Mouse (Mus musculus): ENCODE data around the gene Zfp92. TPM values are rescaled to one million over a fixed set of nuclear protein-coding genes. Genes with fewer than 3 reads are reported as not detected.

The Zfp92 gene
- polyA plus RNA-seq, 1 experiment from 2014 or later: 0.21 TPM

- Histone ChIP-seq H3K4me3 (ENCODE audit: low read depth, low read length) (no peak overlapping the region), H3K4me2 (replicated peaks; ENCODE audit: low read depth) (no peak overlapping the region), H3K9ac (ENCODE audit: low read depth, low read length) (no peak overlapping the region), H3K4me1 (replicated peaks; ENCODE audit: control insufficient read depth, insufficient read depth, low read length) (no peaks in the 10 kb centered on the region), H3K27ac (ENCODE audit: low read depth, low read length) (no peak overlapping the region; the same call in 1 of the 2 replicates), H3K36me3 (ENCODE audit: control insufficient read depth, insufficient read depth) (no peaks in the 10 kb centered on the region), H3K27me3 (replicated peaks; ENCODE audit: control insufficient read depth, insufficient read depth, low read length) (no peaks in the 10 kb centered on the region), H3K9me3 (ENCODE audit: control insufficient read depth) (no peaks in the 10 kb centered on the region)
- WGBS: 40% methylated on average over 1 of the region's 1 CpGs
- no peak for ATAC-seq
- no peak for TF ChIP-seq CTCF (IDR thresholded peaks at IDR 0.05; ENCODE audit: low read depth)
Observed at GRCm38 (mm10) chrX:73468752-73469151, 57.9 kb downstream of the Zfp92 start.

DNA sequence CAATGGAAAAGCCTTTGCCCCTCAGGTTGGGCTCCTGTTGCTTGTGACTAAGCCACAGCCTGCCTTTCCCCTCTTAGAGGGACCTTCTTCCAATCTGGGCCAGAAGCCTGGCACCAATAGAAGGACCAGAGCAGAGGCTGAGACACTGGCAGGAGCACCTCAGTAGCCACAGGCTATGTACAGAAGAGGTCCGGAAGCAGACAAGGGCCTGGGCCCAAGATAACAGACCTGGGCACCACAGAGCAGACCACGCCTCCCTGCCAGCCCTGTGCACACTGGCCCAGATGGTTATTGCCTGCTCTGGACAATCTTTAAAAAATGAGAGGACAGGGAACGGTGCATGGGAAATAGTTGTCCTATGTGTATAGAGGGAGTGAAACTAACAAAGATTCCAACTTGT lies 60.9 kb downstream of the Zfp92 start:
- no peak for TF ChIP-seq CTCF (IDR thresholded peaks at IDR 0.05; ENCODE audit: low read depth)
- Histone ChIP-seq H3K9me3 (ENCODE audit: control insufficient read depth) (no peaks in the 10 kb centered on the region), H3K9ac (ENCODE audit: low read depth, low read length) (no peak overlapping the region), H3K27me3 (replicated peaks; ENCODE audit: control insufficient read depth, insufficient read depth, low read length) (no peaks in the 10 kb centered on the region), H3K36me3 (ENCODE audit: control insufficient read depth, insufficient read depth) (no peaks in the 10 kb centered on the region), H3K27ac (ENCODE audit: low read depth, low read length) (no peak overlapping the region), H3K4me2 (replicated peaks; ENCODE audit: low read depth) (no peak overlapping the region), H3K4me3 (ENCODE audit: low read depth, low read length) (no peak overlapping the region), H3K4me1 (replicated peaks; ENCODE audit: control insufficient read depth, insufficient read depth, low read length) (no peaks in the 10 kb centered on the region)
- WGBS: 81% methylated on average over 3 of the region's 3 CpGs
- ATAC-seq: no peak

DNA sequence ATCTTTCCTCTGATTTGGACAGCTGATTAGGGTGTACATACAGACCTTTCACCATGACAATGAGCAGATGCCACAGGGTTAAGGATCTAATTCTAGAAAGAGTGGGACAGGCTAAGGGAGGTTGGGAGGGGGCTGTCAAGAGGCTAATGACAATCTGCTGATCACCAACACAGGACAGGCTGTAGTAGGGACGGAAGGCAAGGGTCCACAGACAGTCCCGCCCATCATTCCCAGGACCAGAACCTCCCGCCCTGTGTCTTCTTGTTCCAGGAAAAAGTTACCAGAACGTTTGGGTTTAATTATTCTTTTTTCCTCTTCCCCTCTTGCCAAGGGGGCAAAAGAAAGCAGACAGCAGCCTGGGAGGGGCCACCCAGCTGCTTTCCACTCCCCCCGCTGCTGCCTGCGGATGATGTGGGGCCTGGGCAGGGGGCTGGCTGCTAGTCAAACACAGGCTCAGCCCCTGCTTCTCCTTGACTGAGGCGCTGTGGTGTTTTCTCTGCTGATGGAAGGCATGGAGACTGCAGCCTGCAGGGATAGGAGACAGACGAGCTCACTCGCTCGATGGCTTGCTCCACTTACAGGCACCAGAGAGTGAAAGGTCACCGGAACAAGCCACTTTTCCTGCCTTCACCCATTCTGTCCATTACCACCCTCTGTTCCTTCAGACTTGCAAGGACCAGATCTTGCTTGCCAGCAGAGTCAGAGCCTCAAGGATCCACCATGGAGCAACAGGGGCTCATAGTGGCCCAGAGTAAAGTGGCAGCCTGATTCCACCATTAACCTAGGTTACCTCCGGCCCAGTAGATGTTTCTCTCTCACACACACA lies 63.7 kb downstream of the Zfp92 start:
- H3K9ac ChIP-seq (ENCODE audit: low read depth, low read length): no peak overlapping the region
- ATAC-seq: no peak
- TF ChIP-seq CTCF (IDR thresholded peaks at IDR 0.05; ENCODE audit: low read depth): no peak
- no peak overlapping the region for H3K27ac ChIP-seq (ENCODE audit: low read depth, low read length)
- 54% methylated on average over 12 of the region's 12 CpGs for WGBS
- H3K4me2 ChIP-seq (replicated peaks; ENCODE audit: low read depth): no peak overlapping the region
- no peaks in the 10 kb centered on the region for H3K4me1 ChIP-seq (replicated peaks; ENCODE audit: control insufficient read depth, insufficient read depth, low read length)
- no peaks in the 10 kb centered on the region for H3K9me3 ChIP-seq (ENCODE audit: control insufficient read depth)
- no peaks in the 10 kb centered on the region for H3K27me3 ChIP-seq (replicated peaks; ENCODE audit: control insufficient read depth, insufficient read depth, low read length)
- H3K4me3 ChIP-seq (ENCODE audit: low read depth, low read length): no peak overlapping the region
- no peaks in the 10 kb centered on the region for H3K36me3 ChIP-seq (ENCODE audit: control insufficient read depth, insufficient read depth)

- Histone ChIP-seq H3K4me1 (replicated peaks; ENCODE audit: control insufficient read depth, insufficient read depth, low read length) (no peaks in the 10 kb centered on the region), H3K27me3 (replicated peaks; ENCODE audit: control insufficient read depth, insufficient read depth, low read length) (no peaks in the 10 kb centered on the region), H3K9me3 (ENCODE audit: control insufficient read depth) (no peaks in the 10 kb centered on the region), H3K27ac (ENCODE audit: low read depth, low read length) (no peak overlapping the region), H3K4me3 (ENCODE audit: low read depth, low read length) (no peak overlapping the region), H3K9ac (ENCODE audit: low read depth, low read length) (no peak overlapping the region), H3K36me3 (ENCODE audit: control insufficient read depth, insufficient read depth) (no peaks in the 10 kb centered on the region), H3K4me2 (replicated peaks; ENCODE audit: low read depth) (no peak overlapping the region)
- TF ChIP-seq CTCF (IDR thresholded peaks at IDR 0.05; ENCODE audit: low read depth): no peak
- no peak for ATAC-seq
- WGBS: 76% methylated on average over 1 of the region's 1 CpGs
Observed at GRCm38 (mm10) chrX:73475658-73476256, 64.9 kb downstream of the Zfp92 start.

DNA sequence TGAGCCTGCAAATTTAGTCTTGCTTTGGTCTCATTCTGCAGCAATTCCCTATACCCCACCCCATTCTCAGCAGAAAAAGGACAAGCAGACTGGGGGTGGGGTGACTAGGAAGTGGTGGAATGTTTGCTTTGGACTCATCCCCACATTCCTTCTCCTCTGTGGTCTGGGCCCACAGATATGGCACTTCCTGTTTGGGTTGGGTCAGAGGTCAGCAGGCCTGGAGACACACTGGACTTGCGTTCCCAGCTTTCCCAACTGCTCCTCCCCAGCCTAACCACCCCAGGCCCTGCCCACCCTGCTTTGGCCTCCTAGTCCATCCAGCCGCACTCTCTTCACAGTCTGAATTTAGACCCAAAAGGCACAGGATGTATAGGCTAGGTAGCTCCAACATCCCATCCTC lies 65.7 kb downstream of the Zfp92 start:
- Histone ChIP-seq H3K9me3 (ENCODE audit: control insufficient read depth) (no peaks in the 10 kb centered on the region), H3K27ac (ENCODE audit: low read depth, low read length) (no peak overlapping the region), H3K9ac (ENCODE audit: low read depth, low read length) (no peak overlapping the region), H3K4me3 (ENCODE audit: low read depth, low read length) (no peak overlapping the region), H3K4me1 (replicated peaks; ENCODE audit: control insufficient read depth, insufficient read depth, low read length) (no peaks in the 10 kb centered on the region), H3K4me2 (replicated peaks; ENCODE audit: low read depth) (no peak overlapping the region), H3K27me3 (replicated peaks; ENCODE audit: control insufficient read depth, insufficient read depth, low read length) (no peaks in the 10 kb centered on the region), H3K36me3 (ENCODE audit: control insufficient read depth, insufficient read depth) (no peaks in the 10 kb centered on the region)
- 54% methylated on average over 2 of the region's 2 CpGs for WGBS
- TF ChIP-seq CTCF (IDR thresholded peaks at IDR 0.05; ENCODE audit: low read depth): no peak
- ATAC-seq: 0 out of 2 replicates have a peak, but pooled peaks have one; percentile 38

- no peaks in the 10 kb centered on the region for H3K36me3 ChIP-seq (ENCODE audit: control insufficient read depth, insufficient read depth)
- no peak overlapping the region for H3K9ac ChIP-seq (ENCODE audit: low read depth, low read length)
- H3K4me2 ChIP-seq (replicated peaks; ENCODE audit: low read depth): no peak overlapping the region
- no peaks in the 10 kb centered on the region for H3K4me1 ChIP-seq (replicated peaks; ENCODE audit: control insufficient read depth, insufficient read depth, low read length)
- no peak overlapping the region for H3K4me3 ChIP-seq (ENCODE audit: low read depth, low read length)
- no peaks in the 10 kb centered on the region for H3K27me3 ChIP-seq (replicated peaks; ENCODE audit: control insufficient read depth, insufficient read depth, low read length)
- no peak for ATAC-seq
- WGBS: 81% methylated on average over 2 of the region's 2 CpGs
- no peaks in the 10 kb centered on the region for H3K9me3 ChIP-seq (ENCODE audit: control insufficient read depth)
- TF ChIP-seq CTCF (IDR thresholded peaks at IDR 0.05; ENCODE audit: low read depth): no peak
- no peak overlapping the region for H3K27ac ChIP-seq (ENCODE audit: low read depth, low read length)
Observed at GRCm38 (mm10) chrX:73477500-73477899, 66.6 kb downstream of the Zfp92 start.

Other genes starting within 250 kb of the Zfp92 start
- not detected in 2 replicates for gene Spin2d, start 234.1 kb upstream of the Zfp92 start, polyA plus RNA-seq (2015; fragmentation: Nextera tagmentation; extraction: Ambion mirVana)
- gene Xlr3b, start 218.9 kb upstream of the Zfp92 start, polyA plus RNA-seq (2015; fragmentation: Nextera tagmentation; extraction: Ambion mirVana): 0.91 and 2.6 TPM in 2 replicates
- gene Xlr4b, start 196.8 kb upstream of the Zfp92 start, polyA plus RNA-seq (2015; fragmentation: Nextera tagmentation; extraction: Ambion mirVana): 0.50 and 0.88 TPM in 2 replicates
- 21.8 and 24.2 TPM in 2 replicates for gene F8a, start 182.8 kb upstream of the Zfp92 start, polyA plus RNA-seq (2015; fragmentation: Nextera tagmentation; extraction: Ambion mirVana)
- gene Xlr4c, start 168.0 kb upstream of the Zfp92 start, polyA plus RNA-seq (2015; fragmentation: Nextera tagmentation; extraction: Ambion mirVana): 0.40 and 0.63 TPM in 2 replicates
- not detected in 2 replicates for gene Xlr3c, start 145.7 kb upstream of the Zfp92 start, polyA plus RNA-seq (2015; fragmentation: Nextera tagmentation; extraction: Ambion mirVana)
- gene Xlr5a, start 118.1 kb upstream of the Zfp92 start, polyA plus RNA-seq (2015; fragmentation: Nextera tagmentation; extraction: Ambion mirVana): 0.65 and 0.97 TPM in 2 replicates
- 0.54 and 0.59 TPM in 2 replicates for gene Xlr5c, start 118.1 kb upstream of the Zfp92 start, polyA plus RNA-seq (2015; fragmentation: Nextera tagmentation; extraction: Ambion mirVana)
- gene Gm45015, start 74.3 kb upstream of the Zfp92 start, polyA plus RNA-seq (2015; fragmentation: Nextera tagmentation; extraction: Ambion mirVana): not detected in 2 replicates
- gene Zfp275, start 68.5 kb upstream of the Zfp92 start, polyA plus RNA-seq (2015; fragmentation: Nextera tagmentation; extraction: Ambion mirVana): 2.2 and 2.3 TPM in 2 replicates
- gene Gm18336, start 12.4 kb upstream of the Zfp92 start, polyA plus RNA-seq (2015; fragmentation: Nextera tagmentation; extraction: Ambion mirVana): not detected in 2 replicates
- not detected in 2 replicates for gene Trex2, start 24.2 kb downstream of the Zfp92 start, polyA plus RNA-seq (2015; fragmentation: Nextera tagmentation; extraction: Ambion mirVana)
- 38.2 and 38.6 TPM in 2 replicates for gene Haus7, start 47.9 kb downstream of the Zfp92 start, polyA plus RNA-seq (2015; fragmentation: Nextera tagmentation; extraction: Ambion mirVana)
- gene Bgn, start 72.5 kb downstream of the Zfp92 start, polyA plus RNA-seq (2015; fragmentation: Nextera tagmentation; extraction: Ambion mirVana): 35.2 and 43.0 TPM in 2 replicates
- 0.12 and 0.13 TPM in 2 replicates for gene Atp2b3, start 92.0 kb downstream of the Zfp92 start, polyA plus RNA-seq (2015; fragmentation: Nextera tagmentation; extraction: Ambion mirVana)
- 2.2 and 2.7 TPM in 2 replicates for gene Dusp9, start 228.3 kb downstream of the Zfp92 start, polyA plus RNA-seq (2015; fragmentation: Nextera tagmentation; extraction: Ambion mirVana)
- gene Pnck, start 249.0 kb downstream of the Zfp92 start, polyA plus RNA-seq (2015; fragmentation: Nextera tagmentation; extraction: Ambion mirVana): 8.5 and 9.4 TPM in 2 replicates